Mouse (Mus musculus) C2C12 (cell line): ENCODE results near the gene Arhgap31.

Experiments used
- CEBPB ChIP-seq: IDR thresholded peaks from one replicate; pipeline ENCODE4 v1.6.1; 2011; ENCODE audit warnings: low read depth, mild to moderate bottlenecking, control low read depth, moderate library complexity
- CTCF ChIP-seq: IDR thresholded peaks from one replicate; pipeline ENCODE4 v1.5.1; 2011; ENCODE audit not compliant: control insufficient read depth, insufficient read depth, insufficient read length
- FOSL1 ChIP-seq: IDR thresholded peaks from one replicate; pipeline ENCODE4 v1.8.0; 2011; ENCODE audit warnings: mild to moderate bottlenecking, low read length; ENCODE audit not compliant: poor library complexity, insufficient read depth, severe bottlenecking
- MAX ChIP-seq: IDR thresholded peaks from one replicate; pipeline ENCODE4 v1.6.1; 2011; ENCODE audit warnings: mild to moderate bottlenecking, control low read depth
- MYOD1 ChIP-seq: IDR thresholded peaks from one replicate; pipeline ENCODE4 v1.6.1; 2011; ENCODE audit warnings: low read depth; ENCODE audit not compliant: control insufficient read depth, insufficient read length
- MYOG ChIP-seq: IDR thresholded peaks from one replicate; pipeline ENCODE4 v1.6.1; 2011; ENCODE audit not compliant: control insufficient read depth, insufficient read length; ENCODE audit errors: extremely low read depth
- USF1 ChIP-seq: IDR thresholded peaks from one replicate; pipeline ENCODE4 v1.6.1; 2011; ENCODE audit warnings: low read depth, mild to moderate bottlenecking, control low read depth, moderate library complexity

DNA sequence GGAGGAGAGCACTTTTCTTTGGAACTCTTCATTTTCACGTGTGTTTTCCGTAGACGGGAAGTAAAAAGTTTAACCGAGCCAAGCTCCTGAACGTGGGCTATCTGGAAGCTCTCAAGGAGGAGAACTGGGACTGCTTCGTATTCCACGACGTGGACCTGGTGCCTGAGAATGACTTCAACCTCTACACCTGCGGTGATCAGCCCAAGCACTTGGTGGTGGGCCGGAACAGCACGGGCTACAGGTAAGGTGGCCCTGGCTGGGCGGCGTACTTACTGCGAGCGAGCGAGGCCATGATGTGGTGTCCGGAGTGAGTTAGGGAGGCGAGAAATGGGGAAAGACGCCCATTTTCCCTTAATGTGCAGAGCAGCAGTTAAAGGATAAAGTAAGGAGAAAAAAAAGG, 44.6 kb upstream of the Arhgap31 start:
- TF ChIP-seq CTCF (no peak), FOSL1 (no peak), CEBPB (no peak), MYOG (no peak), MAX (no peak), USF1 (no peak), MYOD1 (no peak)
